Mouse (Mus musculus): ENCODE measurements around the gene Map7. TPM values are rescaled to one million over a fixed set of nuclear protein-coding genes. Genes with fewer than 3 reads are reported as not detected.

Gene Map7
- polyA plus RNA-seq, 1 experiment from 2014 or later: 4.3 TPM

GRCm38 (mm10) chr10:20236241-20236640 lies 88.0 kb downstream of the Map7 start:
- ATAC-seq (ENCODE audit: low read depth) (no peak), DNase-seq (no peak)
- 41% methylated on average over 6 of the region's 6 CpGs for WGBS (ENCODE audit: insufficient replicate concordance)
- no peaks in the 10 kb centered on the region for H3K9me3 ChIP-seq (replicated peaks)
- H3K4me1 ChIP-seq (replicated peaks): peaks cover 8% of the 10 kb centered on the region
- H3K36me3 ChIP-seq: no peaks in the 10 kb centered on the region; the same call in 1 of the 2 replicates
- no peak overlapping the region for H3K4me2 ChIP-seq
- H3K27ac ChIP-seq: no peak overlapping the region
- H3K4me3 ChIP-seq (replicated peaks): no peak overlapping the region
- H3K27me3 ChIP-seq: no peaks in the 10 kb centered on the region
- H3K9ac ChIP-seq: no peak overlapping the region

DNA sequence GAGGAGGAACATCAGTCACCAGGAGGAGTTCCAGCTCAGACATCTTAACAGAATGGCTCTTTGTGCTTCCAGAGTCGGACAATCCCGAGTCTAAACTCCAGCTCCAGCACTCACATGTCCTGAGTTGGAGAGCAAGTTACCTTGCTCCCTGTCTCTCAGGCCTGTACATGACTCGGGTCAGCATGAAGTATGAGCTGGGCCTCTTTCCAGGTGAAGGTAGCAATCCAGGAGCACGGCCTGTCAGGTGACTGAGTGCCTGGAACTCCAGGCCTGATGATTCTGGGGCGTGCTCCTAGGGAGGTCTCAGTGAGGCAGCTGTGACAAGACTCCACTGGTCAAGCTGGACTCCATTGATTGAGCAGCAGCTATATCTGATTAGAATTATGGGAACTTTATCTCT lies 90.0 kb downstream of the Map7 start:
- no peak overlapping the region for H3K4me3 ChIP-seq (replicated peaks)
- peaks cover 9% of the 10 kb centered on the region for H3K4me1 ChIP-seq (replicated peaks)
- no peaks in the 10 kb centered on the region for H3K27me3 ChIP-seq
- 70% methylated on average over 5 of the region's 5 CpGs for WGBS (ENCODE audit: insufficient replicate concordance)
- no peak overlapping the region for H3K9ac ChIP-seq
- no peak overlapping the region for H3K27ac ChIP-seq
- H3K4me2 ChIP-seq: no peak overlapping the region
- H3K9me3 ChIP-seq (replicated peaks): no peaks in the 10 kb centered on the region
- no peaks in the 10 kb centered on the region for H3K36me3 ChIP-seq
- ATAC-seq (ENCODE audit: low read depth): no peak
- no peak for DNase-seq

- no peak for ATAC-seq (ENCODE audit: low read depth)
- Histone ChIP-seq H3K27ac (no peak overlapping the region), H3K36me3 (no peaks in the 10 kb centered on the region), H3K4me2 (no peak overlapping the region), H3K27me3 (no peaks in the 10 kb centered on the region), H3K4me3 (replicated peaks) (no peak overlapping the region), H3K9me3 (replicated peaks) (no peaks in the 10 kb centered on the region), H3K9ac (no peak overlapping the region), H3K4me1 (replicated peaks) (peaks cover 3% of the 10 kb centered on the region; the same call in 1 of the 2 replicates)
- 81% methylated on average over 6 of the region's 6 CpGs for WGBS (ENCODE audit: insufficient replicate concordance)
- DNase-seq: no peak
Measured at GRCm38 (mm10) chr10:20240858-20241257, 92.6 kb downstream of the Map7 start.

DNA sequence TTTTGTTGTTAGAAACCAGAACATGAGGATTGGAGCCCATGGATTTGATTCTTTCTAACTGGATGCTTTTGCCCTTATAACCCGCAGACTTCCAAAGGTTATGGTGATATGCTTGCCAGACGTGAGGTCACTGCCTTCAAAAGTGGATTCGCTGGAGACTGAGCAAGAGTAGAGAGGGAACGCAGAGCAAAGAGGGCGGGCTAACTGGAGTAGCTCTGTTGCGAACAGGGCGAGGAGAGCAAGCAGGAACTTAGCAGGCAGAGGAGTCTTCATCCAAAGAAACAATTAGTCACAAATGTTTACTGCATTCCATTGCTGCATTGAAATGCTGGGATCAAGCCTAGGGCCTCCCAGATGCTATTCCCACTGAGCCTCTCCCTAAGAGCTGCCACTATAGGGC lies 95.0 kb downstream of the Map7 start:
- Histone ChIP-seq H3K4me3 (replicated peaks) (no peak overlapping the region), H3K4me2 (no peak overlapping the region), H3K27ac (no peak overlapping the region), H3K4me1 (replicated peaks) (peaks cover 3% of the 10 kb centered on the region; the same call in 1 of the 2 replicates), H3K36me3 (no peaks in the 10 kb centered on the region), H3K9ac (no peak overlapping the region), H3K27me3 (no peaks in the 10 kb centered on the region), H3K9me3 (replicated peaks) (no peaks in the 10 kb centered on the region)
- no peak for ATAC-seq (ENCODE audit: low read depth)
- DNase-seq: no peak
- WGBS (ENCODE audit: insufficient replicate concordance): 81% methylated on average over 7 of the region's 7 CpGs

GRCm38 (mm10) chr10:20245082-20245481 lies 96.8 kb downstream of the Map7 start:
- H3K4me2 ChIP-seq: no peak overlapping the region
- no peak overlapping the region for H3K9ac ChIP-seq
- DNase-seq: no peak
- WGBS (ENCODE audit: insufficient replicate concordance): 78% methylated on average over 11 of the region's 11 CpGs
- H3K27ac ChIP-seq: no peak overlapping the region
- H3K36me3 ChIP-seq: no peaks in the 10 kb centered on the region
- H3K27me3 ChIP-seq: no peaks in the 10 kb centered on the region
- no peaks in the 10 kb centered on the region for H3K9me3 ChIP-seq (replicated peaks)
- peaks cover 3% of the 10 kb centered on the region; the same call in 1 of the 2 replicates for H3K4me1 ChIP-seq (replicated peaks)
- ATAC-seq (ENCODE audit: low read depth): no peak
- no peak overlapping the region for H3K4me3 ChIP-seq (replicated peaks)

- ATAC-seq (ENCODE audit: low read depth) (no peak), DNase-seq (no peak)
- WGBS (ENCODE audit: insufficient replicate concordance): 89% methylated on average over 10 of the region's 10 CpGs
- no peak overlapping the region for H3K27ac ChIP-seq
- no peaks in the 10 kb centered on the region for H3K27me3 ChIP-seq
- H3K4me1 ChIP-seq (replicated peaks): no peaks in the 10 kb centered on the region
- H3K4me3 ChIP-seq (replicated peaks): no peak overlapping the region
- H3K36me3 ChIP-seq: no peaks in the 10 kb centered on the region
- no peak overlapping the region for H3K4me2 ChIP-seq
- H3K9me3 ChIP-seq (replicated peaks): no peaks in the 10 kb centered on the region
- no peak overlapping the region for H3K9ac ChIP-seq
Measured at GRCm38 (mm10) chr10:20249091-20249490, 100.8 kb downstream of the Map7 start.

DNA sequence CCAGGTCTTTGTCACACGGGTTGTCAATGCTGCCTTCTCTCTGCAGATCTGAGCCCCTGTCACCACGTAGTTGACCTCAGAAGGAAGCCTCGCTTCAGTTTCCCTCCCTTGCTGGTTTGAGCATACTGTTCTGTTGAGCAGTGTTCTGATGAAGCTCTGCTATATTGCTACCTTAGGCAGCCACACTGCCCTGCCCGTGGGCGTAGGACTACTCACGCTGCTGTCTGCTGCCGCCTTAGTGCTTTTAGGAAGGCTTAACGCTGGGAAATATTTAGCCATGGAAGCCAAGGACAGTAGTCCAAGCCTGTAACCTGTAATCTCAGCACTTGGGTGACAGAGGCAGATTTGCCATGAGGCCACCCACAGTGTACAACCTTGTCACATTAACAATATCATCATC lies 107.3 kb downstream of the Map7 start:
- H3K27ac ChIP-seq: no peak overlapping the region
- H3K9ac ChIP-seq: no peak overlapping the region

GRCm38 (mm10) chr10:20257054-20257643 lies 108.9 kb downstream of the Map7 start:
- DNase-seq: no peak
- ATAC-seq (ENCODE audit: low read depth): peak; percentile 43; the same call in 1 of the 2 replicates

More for the DNA sequence above, 107.3 kb downstream of the Map7 start:
- Histone ChIP-seq H3K9me3 (replicated peaks) (no peaks in the 10 kb centered on the region), H3K27me3 (no peaks in the 10 kb centered on the region), H3K4me1 (replicated peaks) (peaks cover 17% of the 10 kb centered on the region), H3K4me3 (replicated peaks) (no peak overlapping the region), H3K4me2 (no peak overlapping the region), H3K36me3 (no peaks in the 10 kb centered on the region)
- no peak for DNase-seq
- ATAC-seq (ENCODE audit: low read depth): no peak
- WGBS (ENCODE audit: insufficient replicate concordance): 79% methylated on average over 8 of the region's 8 CpGs

GRCm38 (mm10) chr10:20257721-20258720 lies 109.8 kb downstream of the Map7 start:
- Histone ChIP-seq H3K9ac (no peak overlapping the region), H3K27ac (no peak overlapping the region), H3K4me3 (replicated peaks) (no peak overlapping the region), H3K4me1 (replicated peaks) (peaks cover 17% of the 10 kb centered on the region), H3K27me3 (no peaks in the 10 kb centered on the region), H3K9me3 (replicated peaks) (no peaks in the 10 kb centered on the region), H3K4me2 (no peak overlapping the region), H3K36me3 (no peaks in the 10 kb centered on the region)
- 0 out of 2 replicates have a peak, but pooled peaks have one; percentile 34 for ATAC-seq (ENCODE audit: low read depth)
- WGBS (ENCODE audit: insufficient replicate concordance): 79% methylated on average over 15 of the region's 15 CpGs
- DNase-seq: no peak

More at GRCm38 (mm10) chr10:20257054-20257643, 108.9 kb downstream of the Map7 start:
- no peaks in the 10 kb centered on the region for H3K9me3 ChIP-seq (replicated peaks)
- 78% methylated on average over 14 of the region's 14 CpGs for WGBS (ENCODE audit: insufficient replicate concordance)
- H3K27me3 ChIP-seq: no peaks in the 10 kb centered on the region
- no peaks in the 10 kb centered on the region for H3K36me3 ChIP-seq
- H3K4me2 ChIP-seq: no peak overlapping the region
- no peak overlapping the region for H3K9ac ChIP-seq
- H3K4me3 ChIP-seq (replicated peaks): no peak overlapping the region
- H3K4me1 ChIP-seq (replicated peaks): peaks cover 17% of the 10 kb centered on the region
- no peak overlapping the region for H3K27ac ChIP-seq

DNA sequence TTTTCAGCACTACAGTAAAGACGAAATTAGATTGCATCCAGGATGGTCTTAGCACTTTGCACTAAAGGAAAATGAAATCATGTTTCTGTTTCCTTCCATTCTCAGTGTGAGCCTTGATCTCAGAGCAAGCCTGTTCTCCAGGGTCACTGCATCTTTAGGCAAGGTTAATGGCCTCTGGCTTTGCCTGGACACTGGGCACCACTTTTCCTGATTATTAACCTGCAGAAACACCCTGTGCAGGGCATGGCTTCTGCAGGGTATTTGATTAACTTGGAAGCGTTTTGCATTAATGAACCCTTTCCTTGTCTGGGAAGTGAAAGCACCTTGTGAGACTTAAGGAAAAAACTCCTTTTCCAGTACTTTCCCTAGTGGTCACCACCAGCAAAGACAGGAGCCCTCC lies 111.2 kb downstream of the Map7 start:
- Histone ChIP-seq H3K9me3 (replicated peaks) (no peaks in the 10 kb centered on the region), H3K4me3 (replicated peaks) (no peak overlapping the region), H3K4me1 (replicated peaks) (peaks cover 17% of the 10 kb centered on the region), H3K9ac (no peak overlapping the region), H3K36me3 (no peaks in the 10 kb centered on the region), H3K27me3 (no peaks in the 10 kb centered on the region), H3K4me2 (no peak overlapping the region), H3K27ac (no peak overlapping the region)
- ATAC-seq (ENCODE audit: low read depth) (no peak), DNase-seq (no peak)
- WGBS (ENCODE audit: insufficient replicate concordance): 64% methylated on average over 2 of the region's 2 CpGs

DNA sequence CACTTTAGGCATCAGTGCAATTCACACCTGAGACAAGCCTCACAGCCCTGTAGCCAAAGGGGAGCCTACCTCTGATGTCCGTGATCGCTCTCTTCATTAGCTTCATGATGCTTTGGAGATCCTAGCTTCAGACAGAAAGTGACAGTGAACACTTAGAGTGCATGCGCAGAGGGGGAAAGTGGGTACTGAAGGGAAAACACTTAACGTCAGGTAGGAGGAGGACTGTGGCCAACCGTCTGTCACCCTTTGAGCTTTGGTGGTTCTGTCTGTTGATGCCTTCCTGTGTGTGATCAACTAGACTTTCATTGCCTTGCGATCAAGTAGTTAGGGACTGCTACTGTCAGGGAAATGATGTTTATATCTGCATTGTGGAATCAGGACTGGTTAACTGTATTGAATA lies 114.6 kb downstream of the Map7 start:
- no peaks in the 10 kb centered on the region for H3K9me3 ChIP-seq (replicated peaks)
- DNase-seq: no peak
- H3K9ac ChIP-seq: no peak overlapping the region
- 0 out of 2 replicates have a peak, but pooled peaks cover 4% of the 10 kb centered on the region for H3K36me3 ChIP-seq
- ATAC-seq (ENCODE audit: low read depth): no peak
- 84% methylated on average over 6 of the region's 6 CpGs for WGBS (ENCODE audit: insufficient replicate concordance)
- H3K4me3 ChIP-seq (replicated peaks): no peak overlapping the region
- no peak overlapping the region for H3K4me2 ChIP-seq
- H3K4me1 ChIP-seq (replicated peaks): peaks cover 4% of the 10 kb centered on the region
- H3K27me3 ChIP-seq: no peaks in the 10 kb centered on the region
- no peak overlapping the region for H3K27ac ChIP-seq
